Mouse (Mus musculus) bone marrow, adult 2 months (tissue): ENCODE data around the gene Tmem62. TPM values are rescaled to one million over a fixed set of nuclear protein-coding genes. Genes with fewer than 3 reads are reported as not detected.
A peak's percentile ranks its signal among the peaks of the same experiment; 100 is the strongest.
"Not testable (repeated sequence)": the region's sequence is repeated elsewhere in the genome, so short reads cannot be mapped to it uniquely, and the experiment has no call there.

Experiments
- H3K27ac ChIP-seq: fragments of 200-500 bp; 2 replicates; pipeline ENCODE4 v1.5.1; 2012; ENCODE audit warnings: low read depth, mild to moderate bottlenecking, control low read depth, inconsistent platforms, low read length; ENCODE audit not compliant: control insufficient read depth, poor library complexity, insufficient read depth
- H3K4me1 ChIP-seq: fragments of 200-500 bp; 2 replicates; pipeline ENCODE4 v1.6.1; 2011; ENCODE audit warnings: low read length; ENCODE audit not compliant: control insufficient read depth, insufficient read depth
- H3K4me3 ChIP-seq: fragments of 200-500 bp; replicated peaks from 2 replicates; pipeline ENCODE3; 2011; ENCODE audit warnings: mild to moderate bottlenecking, low read depth, low read length, control low read depth; ENCODE audit not compliant: control insufficient read depth
- CTCF ChIP-seq: fragments of 200-500 bp; IDR thresholded peaks from 2 replicates; pipeline ENCODE4 v1.5.1; 2011; ENCODE audit warnings: low read length, control low read depth; ENCODE audit not compliant: control insufficient read depth, insufficient read depth
- POLR2A ChIP-seq: fragments of 200-500 bp; IDR thresholded peaks from 2 replicates; pipeline ENCODE4 v1.6.1; 2011; ENCODE audit warnings: low read depth, mild to moderate bottlenecking, control low read depth, low read length, borderline replicate concordance; ENCODE audit not compliant: control insufficient read depth
- WGBS: fragments of 180-500 bp; shearing (Covaris S2); methylation state at CpG from one replicate; pipeline ENCODE4 v1.1.7; 2018; 5-methylcytosine and 5-hydroxymethylcytosine counted together
- polyA plus RNA-seq: library from polyadenylated mRNA; stranded (reverse); fragments of >200 nt; gene quantifications from 2 replicates; pipeline ENCODE4 v1.2.4, GENCODE M21; 2011; ENCODE audit warnings: low replicate concordance; ENCODE audit not compliant: missing spikeins, insufficient read depth, insufficient read length

Gene Tmem62
- polyA plus RNA-seq, 1 experiment, result 4.0 TPM

- Histone ChIP-seq H3K27ac (peak overlapping the region; percentile 69), H3K4me3 (peak overlapping the region; percentile 95), H3K4me1 (no peaks in the 10 kb centered on the region; the same call in 1 of the 2 replicates)
- no peak for TF ChIP-seq CTCF
- no peak for TF ChIP-seq POLR2A
- WGBS, result 2% methylated on average over 23 of the region's 23 CpGs
Observed at GRCm38 (mm10) chr2:120970045-120970539, 6.7 kb upstream of the Tmem62 start.

DNA sequence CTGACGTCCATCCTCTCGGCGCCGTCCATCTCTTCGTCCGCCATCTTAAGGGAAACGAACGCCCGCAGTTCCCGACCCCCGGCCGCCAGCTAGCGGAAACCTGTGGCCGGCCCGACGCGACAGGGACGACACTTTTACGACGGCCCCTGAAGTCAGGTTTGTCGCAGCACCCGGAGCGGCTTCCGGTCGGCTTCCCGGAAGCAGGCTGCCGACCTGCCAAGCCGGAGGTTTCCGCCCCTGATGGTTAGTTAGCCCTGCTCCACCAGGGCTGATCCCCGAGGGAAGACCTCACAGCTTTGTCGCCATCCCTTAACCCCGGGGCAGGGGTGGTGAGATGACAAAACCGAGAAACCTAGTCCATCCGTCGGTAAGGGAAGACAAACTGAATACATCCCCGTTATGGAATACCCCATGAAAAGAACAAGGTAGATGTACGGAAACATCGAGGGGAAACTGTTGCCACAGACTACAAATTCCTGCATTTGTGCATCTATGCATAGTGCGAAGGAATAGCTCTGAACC, 6.2 kb upstream of the Tmem62 start, which contains the start of gene Ubr1:
TSS of gene Ubr1 (minus strand) at position 157 of the 522 bp plus-strand sequence.
- TF ChIP-seq POLR2A (peak; percentile 86), CTCF (0 out of 2 replicates have a peak, but pooled peaks have one; percentile 7)
- Histone ChIP-seq H3K4me3 (peak within 1 kb of the TSS; percentile 95), H3K4me1 (no peaks in the 10 kb centered on the region; the same call in 1 of the 2 replicates), H3K27ac (peak within 1 kb of the TSS; percentile 69)
- under 1% methylated on average over 39 of the region's 39 CpGs for WGBS

- TF ChIP-seq POLR2A (no peak), CTCF (no peak)
- H3K4me1 ChIP-seq, result no peaks in the 10 kb centered on the region; the same call in 1 of the 2 replicates
- no peak overlapping the region for H3K27ac ChIP-seq
- 86% methylated on average over 4 of the region's 4 CpGs for WGBS
- H3K4me3 ChIP-seq, result no peak overlapping the region
Observed at GRCm38 (mm10) chr2:120971766-120972165, 5.1 kb upstream of the Tmem62 start.

DNA sequence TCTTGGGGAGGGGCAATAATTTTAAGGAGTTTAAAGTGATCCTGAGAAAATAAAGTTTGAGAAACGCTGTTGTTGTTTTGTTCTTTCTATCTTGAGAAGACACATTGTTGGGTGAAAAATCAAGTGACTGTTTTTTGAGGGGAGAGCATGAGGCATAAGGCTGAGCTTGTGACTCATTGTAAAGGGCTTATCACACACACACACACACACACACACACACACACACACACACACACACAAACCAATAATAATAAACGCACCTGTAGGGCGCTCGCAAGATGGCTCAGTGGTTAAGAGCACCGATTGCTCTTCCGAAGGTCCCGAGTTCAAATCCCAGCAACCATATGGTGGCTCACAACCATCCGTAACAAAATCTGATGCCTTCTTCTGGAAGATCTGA, 4.6 kb upstream of the Tmem62 start:
- not testable (repeated sequence) for H3K27ac ChIP-seq, H3K4me1 ChIP-seq, H3K4me3 ChIP-seq
- 92% methylated on average over 8 of the region's 8 CpGs for WGBS

- H3K4me1 ChIP-seq, result peaks cover 1% of the 10 kb centered on the region; the same call in 1 of the 2 replicates
- H3K27ac ChIP-seq, result no peak overlapping the region
- H3K4me3 ChIP-seq, result no peak overlapping the region
- 33% methylated on average over 5 of the region's 5 CpGs for WGBS
- TF ChIP-seq CTCF, result no peak
- no peak for TF ChIP-seq POLR2A
Observed at GRCm38 (mm10) chr2:120972964-120973363, 3.9 kb upstream of the Tmem62 start.

DNA sequence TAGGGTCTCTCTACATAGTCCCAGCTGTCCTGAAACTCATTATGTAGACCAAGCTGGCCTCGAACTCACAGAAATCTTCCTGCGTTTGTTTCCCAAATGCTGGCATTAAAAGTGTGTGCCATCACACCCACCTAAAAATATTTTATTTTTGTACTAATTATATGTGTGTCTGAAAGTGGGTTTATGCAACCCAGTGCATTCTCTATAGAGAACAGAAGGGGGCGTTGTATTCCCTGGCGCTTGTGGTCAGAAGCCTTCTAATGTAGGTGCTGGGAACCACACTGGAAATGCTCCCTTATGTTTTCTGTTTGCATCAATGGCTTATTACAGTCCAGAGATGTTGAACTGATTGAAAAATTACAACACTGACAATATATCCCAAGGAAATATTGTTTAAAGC, 509 bp upstream of the Tmem62 start:
- H3K27ac ChIP-seq, result no peak overlapping the region
- peaks cover 1% of the 10 kb centered on the region; the same call in 1 of the 2 replicates for H3K4me1 ChIP-seq
- 54% methylated on average over 4 of the region's 4 CpGs for WGBS
- TF ChIP-seq POLR2A, result no peak
- peak; percentile 29; the same call in 1 of the 2 replicates for TF ChIP-seq CTCF
- H3K4me3 ChIP-seq, result peak overlapping the region; percentile 30

DNA sequence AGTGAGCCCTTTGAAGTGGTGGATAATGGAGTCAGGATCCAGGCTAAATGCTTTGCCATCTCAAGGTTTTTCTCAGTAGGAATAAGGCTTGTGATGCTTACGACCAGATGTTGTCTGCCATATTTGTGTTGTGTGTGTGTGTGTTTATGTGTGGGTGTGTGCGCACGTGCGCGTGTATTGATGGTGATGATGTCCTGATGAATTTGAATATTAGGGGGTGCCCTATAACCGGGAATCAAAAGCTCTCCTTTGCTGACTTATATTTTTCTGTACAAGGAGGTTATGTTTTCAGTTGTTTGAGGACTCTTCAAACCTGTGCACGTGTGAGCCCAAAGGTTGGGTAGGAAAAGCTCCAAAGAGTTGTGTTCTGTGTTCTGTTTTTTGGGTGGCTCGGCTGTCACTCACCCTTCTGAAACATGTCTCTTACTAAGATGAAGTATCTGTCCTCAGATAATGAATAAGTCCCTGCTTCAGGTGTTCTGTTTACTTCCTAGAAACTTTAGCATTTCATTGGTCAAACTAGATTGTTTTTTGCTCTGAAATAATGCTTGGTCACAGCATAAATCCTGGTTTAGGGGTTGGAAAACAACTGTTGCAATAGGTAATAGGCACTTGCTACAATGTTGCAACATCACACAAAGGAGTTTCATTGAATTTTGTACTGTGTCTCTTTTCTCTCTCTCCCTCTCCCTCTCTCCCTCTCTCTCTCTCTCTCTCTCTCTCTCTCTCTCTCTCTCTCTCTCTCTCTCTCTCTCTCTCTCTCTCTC, 1.3 kb downstream of the Tmem62 start:
- 77% methylated on average over 8 of the region's 8 CpGs for WGBS
- Histone ChIP-seq H3K27ac (peak overlapping the region; percentile 93), H3K4me3 (peak overlapping the region; percentile 90), H3K4me1 (peaks cover 1% of the 10 kb centered on the region; the same call in 1 of the 2 replicates)
- no peak for TF ChIP-seq POLR2A
- TF ChIP-seq CTCF, result no peak

DNA sequence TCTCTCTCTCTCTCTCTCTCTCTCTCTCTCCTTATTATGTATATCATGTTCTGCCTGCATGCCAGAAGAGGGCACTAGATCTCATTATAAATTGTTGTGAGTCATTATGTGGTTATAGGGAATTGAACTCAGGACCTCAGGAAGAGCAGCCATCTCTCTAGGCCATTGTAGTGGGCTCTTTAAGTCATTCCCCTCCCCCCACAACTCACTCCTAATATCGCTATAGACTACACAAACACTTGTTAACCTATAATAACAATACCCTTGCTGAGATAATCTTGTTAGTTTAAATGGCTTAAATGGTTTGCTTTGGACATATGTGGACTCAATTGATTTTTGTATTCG, 1.8 kb downstream of the Tmem62 start:
- Histone ChIP-seq H3K4me1 (peaks cover 1% of the 10 kb centered on the region; the same call in 1 of the 2 replicates), H3K27ac (no peak overlapping the region), H3K4me3 (no peak overlapping the region)
- 80% methylated on average over 2 of the region's 2 CpGs for WGBS
- no peak for TF ChIP-seq CTCF
- no peak for TF ChIP-seq POLR2A
